Comparison of ENCODE assay signal across 1 mouse cellular context in the genomic region with DNA sequence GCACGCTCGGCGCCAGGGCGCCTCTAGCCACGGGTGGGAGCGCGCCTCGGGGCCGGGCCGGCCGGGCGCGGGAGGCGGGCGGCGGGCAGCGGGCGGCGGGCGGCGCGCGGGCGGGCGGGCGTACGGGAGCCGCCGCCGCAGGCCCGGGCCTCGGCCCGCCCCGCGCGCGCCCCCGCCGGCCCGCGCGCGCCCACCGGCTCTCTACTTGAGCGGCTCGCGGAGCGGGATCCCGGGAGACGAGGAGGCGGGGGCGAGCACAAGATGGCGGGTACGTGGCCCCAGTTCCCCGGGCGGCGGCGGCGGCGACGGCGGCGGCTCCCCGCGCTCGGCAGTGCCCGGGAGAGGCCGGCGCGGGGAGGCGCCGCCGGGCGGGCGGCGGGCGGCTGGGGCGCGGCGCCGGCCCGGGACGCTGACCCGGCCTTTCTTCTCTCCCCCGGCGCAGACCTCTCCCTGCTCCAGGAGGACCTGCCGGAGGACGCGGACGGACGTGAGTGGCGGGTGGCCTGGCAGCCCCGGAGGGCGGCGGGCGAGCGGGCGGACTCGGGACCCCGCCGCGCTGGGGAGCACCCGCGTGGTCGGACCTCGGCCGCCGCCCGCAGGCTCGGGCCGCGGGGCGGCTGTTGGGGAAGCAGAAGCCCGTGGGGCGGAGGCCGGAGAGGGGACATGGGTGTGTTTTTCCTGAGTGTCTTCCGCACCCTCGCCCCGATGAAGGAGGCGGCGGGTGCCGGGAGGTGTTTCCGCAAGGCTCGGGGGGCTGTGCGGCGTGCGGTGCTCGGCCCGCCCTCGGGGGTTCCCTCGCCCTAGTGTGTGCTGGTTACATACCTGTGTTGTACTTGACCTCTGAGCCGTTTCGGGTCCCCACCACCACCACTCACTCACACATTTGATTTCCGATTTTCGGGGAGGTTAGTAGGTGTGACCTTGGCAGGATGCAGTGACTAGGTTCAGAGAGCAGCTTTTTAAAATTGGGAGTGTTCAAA.
A peak's percentile ranks its signal among the peaks of the same experiment; 100 is the strongest.
TF ChIP-seq lines count a peak whose summit lies in the region.

No protein-coding gene starts in this region.

TF ChIP-seq in CH12.LX, 34 proteins besides CTCF, POLR2A, EP300 and RAD21:
- peak; percentile 51; the same call in 1 of the 2 replicates for TF ChIP-seq SIN3A (IDR thresholded peaks at IDR 0.05; ENCODE audit: low read length)
- TF ChIP-seq UBTF (IDR thresholded peaks at IDR 0.05; ENCODE audit: low read depth, low read length) = 0 out of 2 replicates have a peak, but pooled peaks have one; percentile 58
- no peak for TF ChIP-seq PAX5 (IDR thresholded peaks at IDR 0.05; ENCODE audit: low read length)
- no peak for TF ChIP-seq MEF2A (IDR thresholded peaks at IDR 0.05; ENCODE audit: borderline replicate concordance, low read depth, low read length)
- no peak for TF ChIP-seq ZKSCAN1 (IDR thresholded peaks at IDR 0.05; ENCODE audit: borderline replicate concordance, low read depth, low read length)
- no peak for TF ChIP-seq CHD2 (IDR thresholded peaks at IDR 0.05; ENCODE audit: low read length)
- no peak for TF ChIP-seq JUND (conservative IDR thresholded peaks at IDR 0.05; ENCODE audit: low read depth, low read length)
- no peak for TF ChIP-seq TCF12 (IDR thresholded peaks at IDR 0.05; ENCODE audit: low read depth, low read length)
- TF ChIP-seq BHLHE40 (IDR thresholded peaks at IDR 0.05; ENCODE audit: low read depth, low read length) = no peak
- TF ChIP-seq E2F4 (IDR thresholded peaks at IDR 0.05; ENCODE audit: insufficient replicate concordance, low read depth, low read length) = no peak
- no peak for TF ChIP-seq MYC (IDR thresholded peaks at IDR 0.05; ENCODE audit: low read depth, low read length)
- TF ChIP-seq RCOR1 (conservative IDR thresholded peaks at IDR 0.05; ENCODE audit: low read depth, low read length) = no peak
- no peak for TF ChIP-seq JUN (IDR thresholded peaks at IDR 0.05; ENCODE audit: insufficient read depth, low read depth, low read length)
TF ChIP-seq in CH12.LX: peak in this region for 2.
